Mouse (Mus musculus): Measurements from ENCODE around the gene Adat3. TPM values are rescaled to one million over a fixed set of nuclear protein-coding genes. Genes with fewer than 3 reads are reported as not detected.

Gene Adat3
- polyA plus RNA-seq (2016; fragmentation: Nextera tagmentation; extraction: Ambion mirVana), result 7.8 and 8.7 TPM in 2 replicates

GRCm38 (mm10) chr10:80602698-80603325 lies at the start of gene Adat3, which contains the start of gene Scamp4:
Gene Adat3, plus strand, starts transcription at chr10:80602880.
Gene Scamp4, plus strand, starts transcription at chr10:80602872.
- H3K27ac ChIP-seq (replicated peaks), result peak within 1 kb of the TSS; percentile 82
- peak within 1 kb of the TSS; percentile 67 for H3K9ac ChIP-seq (replicated peaks)
- no peaks in the 10 kb centered on the region for H3K27me3 ChIP-seq
- H3K36me3 ChIP-seq, result peaks cover 18% of the 10 kb centered on the region
- no peaks in the 10 kb centered on the region for H3K9me3 ChIP-seq
- H3K4me3 ChIP-seq, result peak within 1 kb of the TSS; percentile 76
- WGBS, result 0% methylated on average over 54 of the region's 54 CpGs
- H3K4me2 ChIP-seq (replicated peaks), result peak within 1 kb of the TSS; percentile 88
- ATAC-seq (ENCODE audit: low FRiP score, low read depth), result peak; percentile 95
- H3K4me1 ChIP-seq, result peaks cover 21% of the 10 kb centered on the region

GRCm38 (mm10) chr10:80553575-80553974 lies 49.1 kb upstream of the Adat3 start:
- Histone ChIP-seq H3K9me3 (no peaks in the 10 kb centered on the region), H3K9ac (replicated peaks) (no peak overlapping the region), H3K4me1 (peaks cover 9% of the 10 kb centered on the region), H3K27ac (replicated peaks) (no peak overlapping the region), H3K4me2 (replicated peaks) (no peak overlapping the region), H3K4me3 (no peak overlapping the region), H3K27me3 (no peaks in the 10 kb centered on the region), H3K36me3 (peaks cover 22% of the 10 kb centered on the region)
- ATAC-seq (ENCODE audit: low FRiP score, low read depth), result no peak
- 88% methylated on average over 8 of the region's 8 CpGs for WGBS

GRCm38 (mm10) chr10:80553997-80554396 lies 48.7 kb upstream of the Adat3 start:
- Histone ChIP-seq H3K4me3 (no peak overlapping the region), H3K4me2 (replicated peaks) (no peak overlapping the region), H3K9ac (replicated peaks) (no peak overlapping the region), H3K36me3 (peaks cover 19% of the 10 kb centered on the region), H3K27me3 (no peaks in the 10 kb centered on the region), H3K9me3 (no peaks in the 10 kb centered on the region), H3K4me1 (peaks cover 11% of the 10 kb centered on the region), H3K27ac (replicated peaks) (no peak overlapping the region)
- no peak for ATAC-seq (ENCODE audit: low FRiP score, low read depth)
- 90% methylated on average over 6 of the region's 6 CpGs for WGBS

DNA sequence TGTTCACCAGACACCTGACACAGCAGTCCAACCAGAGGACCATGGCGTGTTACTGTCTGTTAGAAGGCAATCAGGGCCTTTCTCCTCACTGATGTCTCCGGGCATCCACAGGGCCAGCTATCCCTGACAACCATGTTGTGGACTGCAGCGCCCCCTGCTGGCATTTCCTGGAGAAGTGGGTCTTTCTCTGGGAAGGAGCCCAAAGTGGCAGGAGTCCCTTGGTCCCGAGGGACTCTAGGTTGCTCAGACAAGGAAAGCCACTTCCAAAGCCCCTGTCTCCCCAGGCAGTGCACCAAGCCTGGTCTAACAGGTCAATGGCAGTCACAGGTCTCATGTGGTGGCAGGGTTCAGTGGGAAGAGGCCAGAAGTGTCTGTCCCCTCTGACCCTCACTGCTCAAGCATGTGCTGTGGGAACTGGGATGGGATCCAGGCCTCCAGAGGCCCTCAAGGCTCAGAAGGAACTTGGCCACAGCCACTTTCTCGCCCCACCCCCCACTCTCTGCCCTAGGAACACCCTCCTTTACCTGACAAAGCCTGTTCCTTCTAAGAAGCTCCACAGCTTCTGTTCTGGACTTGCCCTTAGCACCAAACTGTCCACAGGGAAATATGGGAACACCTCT lies 45.2 kb upstream of the Adat3 start:
- ATAC-seq (ENCODE audit: low FRiP score, low read depth), result no peak
- 32% methylated on average over 5 of the region's 5 CpGs for WGBS
- no peaks in the 10 kb centered on the region for H3K27me3 ChIP-seq
- H3K4me2 ChIP-seq (replicated peaks), result no peak overlapping the region
- peaks cover 36% of the 10 kb centered on the region for H3K4me1 ChIP-seq
- H3K9me3 ChIP-seq, result no peaks in the 10 kb centered on the region
- H3K4me3 ChIP-seq, result no peak overlapping the region
- H3K36me3 ChIP-seq, result no peaks in the 10 kb centered on the region
- H3K27ac ChIP-seq (replicated peaks), result no peak overlapping the region; the same call in 1 of the 2 replicates
- H3K9ac ChIP-seq (replicated peaks), result 0 out of 2 replicates have a peak overlapping the region, but pooled peaks have one; percentile 20

- H3K36me3 ChIP-seq, result no peaks in the 10 kb centered on the region
- no peak overlapping the region for H3K27ac ChIP-seq (replicated peaks)
- no peak overlapping the region for H3K4me2 ChIP-seq (replicated peaks)
- no peaks in the 10 kb centered on the region for H3K9me3 ChIP-seq
- H3K9ac ChIP-seq (replicated peaks), result no peak overlapping the region; the same call in 1 of the 2 replicates
- H3K4me3 ChIP-seq, result no peak overlapping the region
- H3K27me3 ChIP-seq, result no peaks in the 10 kb centered on the region
- H3K4me1 ChIP-seq, result peaks cover 37% of the 10 kb centered on the region
- 90% methylated on average over 7 of the region's 7 CpGs for WGBS
- no peak for ATAC-seq (ENCODE audit: low FRiP score, low read depth)
Observed at GRCm38 (mm10) chr10:80559431-80559830, 43.2 kb upstream of the Adat3 start.

DNA sequence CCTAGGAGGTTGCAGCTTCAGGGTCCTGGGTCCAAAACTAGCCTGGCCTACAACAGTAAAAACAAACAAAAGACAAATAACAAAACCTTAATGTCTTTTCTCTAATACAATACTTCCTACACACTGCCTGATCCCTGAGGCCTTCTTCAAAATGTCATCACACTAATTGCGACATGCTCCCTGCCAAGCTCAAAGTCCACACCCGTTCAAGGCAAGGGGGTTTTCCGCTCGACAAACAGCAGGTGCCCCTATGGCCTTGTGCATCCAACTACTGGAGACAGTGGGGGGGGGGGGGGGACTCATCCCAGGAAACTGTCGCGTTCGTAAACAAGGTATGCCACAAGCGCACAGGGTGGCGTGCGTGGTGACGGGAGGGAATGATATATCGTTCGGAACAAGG lies 42.1 kb upstream of the Adat3 start:
- H3K27ac ChIP-seq (replicated peaks), result no peak overlapping the region; the same call in 1 of the 2 replicates
- H3K9me3 ChIP-seq, result no peaks in the 10 kb centered on the region
- no peak; the same call in 1 of the 2 replicates for ATAC-seq (ENCODE audit: low FRiP score, low read depth)
- no peaks in the 10 kb centered on the region for H3K36me3 ChIP-seq
- WGBS, result 2% methylated on average over 13 of the region's 13 CpGs
- peak overlapping the region; percentile 93 for H3K4me2 ChIP-seq (replicated peaks)
- peaks cover 38% of the 10 kb centered on the region for H3K4me1 ChIP-seq
- H3K4me3 ChIP-seq, result peak overlapping the region; percentile 95
- no peaks in the 10 kb centered on the region for H3K27me3 ChIP-seq
- peak overlapping the region; percentile 89 for H3K9ac ChIP-seq (replicated peaks)

- Histone ChIP-seq H3K9ac (replicated peaks) (peak within 1 kb of the TSS; percentile 89), H3K4me3 (peak within 1 kb of the TSS; percentile 95), H3K36me3 (no peaks in the 10 kb centered on the region), H3K27me3 (no peaks in the 10 kb centered on the region), H3K4me2 (replicated peaks) (peak within 1 kb of the TSS; percentile 93), H3K4me1 (peaks cover 45% of the 10 kb centered on the region), H3K27ac (replicated peaks) (peak within 1 kb of the TSS; percentile 87), H3K9me3 (no peaks in the 10 kb centered on the region)
- under 1% methylated on average over 71 of the region's 72 CpGs for WGBS
- peak; percentile 70 for ATAC-seq (ENCODE audit: low FRiP score, low read depth)
Observed at GRCm38 (mm10) chr10:80561116-80561944, 41.4 kb upstream of the Adat3 start, which contains the start of gene Rexo1. Gene Rexo1, minus strand, starts transcription at chr10:80561560.

- Histone ChIP-seq H3K4me3 (peak overlapping the region; percentile 12; the same call in 1 of the 2 replicates), H3K4me2 (replicated peaks) (peak overlapping the region; percentile 38), H3K27me3 (no peaks in the 10 kb centered on the region), H3K9ac (replicated peaks) (no peak overlapping the region), H3K9me3 (no peaks in the 10 kb centered on the region), H3K36me3 (no peaks in the 10 kb centered on the region), H3K27ac (replicated peaks) (peak overlapping the region; percentile 74), H3K4me1 (peaks cover 47% of the 10 kb centered on the region)
- peak; percentile 64 for ATAC-seq (ENCODE audit: low FRiP score, low read depth)
- 10% methylated on average over 17 of the region's 17 CpGs for WGBS
Observed at GRCm38 (mm10) chr10:80566375-80567092, 36.1 kb upstream of the Adat3 start.

- Histone ChIP-seq H3K4me3 (no peak overlapping the region), H3K9me3 (no peaks in the 10 kb centered on the region), H3K27me3 (no peaks in the 10 kb centered on the region), H3K4me1 (peaks cover 52% of the 10 kb centered on the region), H3K4me2 (replicated peaks) (no peak overlapping the region), H3K9ac (replicated peaks) (no peak overlapping the region), H3K27ac (replicated peaks) (0 out of 2 replicates have a peak overlapping the region, but pooled peaks have one; percentile 35), H3K36me3 (no peaks in the 10 kb centered on the region)
- WGBS, result 97% methylated on average over 29 of the region's 29 CpGs
- no peak for ATAC-seq (ENCODE audit: low FRiP score, low read depth)
Observed at GRCm38 (mm10) chr10:80568876-80569275, 33.8 kb upstream of the Adat3 start.

- 0 out of 2 replicates have a peak overlapping the region, but pooled peaks have one; percentile 4 for H3K4me2 ChIP-seq (replicated peaks)
- H3K4me1 ChIP-seq, result peaks cover 59% of the 10 kb centered on the region
- 29% methylated on average over 10 of the region's 10 CpGs for WGBS
- ATAC-seq (ENCODE audit: low FRiP score, low read depth), result no peak
- H3K9me3 ChIP-seq, result no peaks in the 10 kb centered on the region
- no peak overlapping the region for H3K4me3 ChIP-seq
- H3K9ac ChIP-seq (replicated peaks), result no peak overlapping the region
- no peak overlapping the region for H3K27ac ChIP-seq (replicated peaks)
- H3K27me3 ChIP-seq, result no peaks in the 10 kb centered on the region
- no peaks in the 10 kb centered on the region for H3K36me3 ChIP-seq
Observed at GRCm38 (mm10) chr10:80569664-80570066, 33.0 kb upstream of the Adat3 start.

- peak overlapping the region; percentile 42; the same call in 1 of the 2 replicates for H3K4me2 ChIP-seq (replicated peaks)
- no peak overlapping the region for H3K9ac ChIP-seq (replicated peaks)
- H3K36me3 ChIP-seq, result no peaks in the 10 kb centered on the region
- H3K27me3 ChIP-seq, result peaks cover 5% of the 10 kb centered on the region; the same call in 1 of the 2 replicates
- 0 out of 2 replicates have a peak overlapping the region, but pooled peaks have one; percentile 20 for H3K27ac ChIP-seq (replicated peaks)
- peaks cover 66% of the 10 kb centered on the region for H3K4me1 ChIP-seq
- no peaks in the 10 kb centered on the region for H3K9me3 ChIP-seq
- no peak for ATAC-seq (ENCODE audit: low FRiP score, low read depth)
- no peak overlapping the region for H3K4me3 ChIP-seq
- WGBS, result 81% methylated on average over 10 of the region's 10 CpGs
Observed at GRCm38 (mm10) chr10:80570419-80570818, 32.3 kb upstream of the Adat3 start.

Data from midbrain, embryonic 12.5 days (tissue).